Mouse (Mus musculus) intestine, postnatal 0 days (tissue): ENCODE data around the gene Rrh. TPM values are rescaled to one million over a fixed set of nuclear protein-coding genes. Genes with fewer than 3 reads are reported as not detected.

Source experiments
- ATAC-seq: fragments of 200-750 bp; cut with Nextera tagmentation; 2 replicates; pipeline ENCODE4 v1.8.0; 2017; ENCODE audit warnings: mild to moderate bottlenecking, moderate TSS enrichment, moderate library complexity
- H3K27ac ChIP-seq: fragments of 300-500 bp; sonication (generic); 2 replicates; pipeline ENCODE4 v1.5.1; 2014; ENCODE audit warnings: mild to moderate bottlenecking, low read depth, low read length, moderate library complexity
- H3K27me3 ChIP-seq: fragments of 300-500 bp; sonication (generic); replicated peaks from 2 replicates; pipeline ENCODE4 v1.6.1; 2014; ENCODE audit warnings: low read length, mixed read lengths; ENCODE audit not compliant: control insufficient read depth, insufficient read depth
- H3K36me3 ChIP-seq: fragments of 300-500 bp; sonication (generic); 2 replicates; pipeline ENCODE4 v1.6.1; 2014; ENCODE audit warnings: mild to moderate bottlenecking, moderate library complexity; ENCODE audit not compliant: control insufficient read depth, insufficient read depth
- H3K4me1 ChIP-seq: fragments of 300-500 bp; sonication (generic); replicated peaks from 2 replicates; pipeline ENCODE4 v1.6.1; 2014; ENCODE audit warnings: antibody characterized with exemption, low read length, mixed read lengths; ENCODE audit not compliant: control insufficient read depth, insufficient read depth
- H3K4me2 ChIP-seq: fragments of 300-500 bp; sonication (generic); replicated peaks from 2 replicates; pipeline ENCODE4 v1.6.1; 2014; ENCODE audit warnings: low read depth, mild to moderate bottlenecking, moderate library complexity
- H3K4me3 ChIP-seq: fragments of 300-500 bp; sonication (generic); 2 replicates; pipeline ENCODE4 v1.5.1; 2014; ENCODE audit warnings: low read depth, low read length
- H3K9ac ChIP-seq: fragments of 300-500 bp; sonication (generic); 2 replicates; pipeline ENCODE4 v1.6.1; 2014; ENCODE audit warnings: mild to moderate bottlenecking, low read depth, low read length
- H3K9me3 ChIP-seq: fragments of 300-500 bp; sonication (generic); 2 replicates; pipeline ENCODE4 v1.6.1; 2016; ENCODE audit warnings: mixed run types; ENCODE audit not compliant: control insufficient read depth
- CTCF ChIP-seq: sonication (generic); IDR thresholded peaks from 2 replicates; pipeline ENCODE4 v1.5.1; 2016; ENCODE audit warnings: low read depth, mild to moderate bottlenecking, control low read depth, antibody characterized with exemption, moderate library complexity
- WGBS: fragments of 180-500 bp; shearing (Covaris S2); extraction: QIAGEN DNeasy Blood & Tissue Kit; methylation state at CpG from one replicate; pipeline ENCODE4 v1.1.7; 2014; 5-methylcytosine and 5-hydroxymethylcytosine counted together
- polyA plus RNA-seq: library from polyadenylated mRNA; unstranded; fragments of >200 nt; fragmentation: Nextera tagmentation; extraction: Ambion mirVana; gene quantifications from 2 replicates; pipeline ENCODE4 v1.2.1, GENCODE M21; 2015

The Rrh gene
- polyA plus RNA-seq, 1 experiment from 2014 or later = 0.12 TPM

DNA sequence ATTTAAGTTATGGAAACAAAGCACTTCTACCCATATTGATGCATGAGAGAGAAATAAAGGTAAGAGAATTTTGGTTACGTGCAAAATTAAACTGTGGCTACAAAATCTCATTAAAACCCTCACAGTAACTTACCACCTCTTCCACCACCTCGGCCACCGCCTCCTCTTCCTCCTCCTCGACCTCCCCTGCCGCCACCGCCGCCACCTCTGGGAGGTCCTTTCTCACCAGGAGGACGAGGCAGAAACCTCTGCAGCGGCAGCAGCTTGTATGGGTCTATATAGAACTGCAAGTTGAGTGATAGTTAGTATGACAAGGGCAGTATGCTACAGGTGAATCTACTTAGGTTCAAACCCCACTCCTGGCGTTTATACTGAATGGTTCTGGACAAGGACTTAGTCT lies 4.3 kb upstream of the Rrh start:
- Histone ChIP-seq H3K4me3 (no peak overlapping the region), H3K27me3 (no peaks in the 10 kb centered on the region), H3K4me1 (no peaks in the 10 kb centered on the region), H3K4me2 (no peak overlapping the region), H3K36me3 (peaks cover 20% of the 10 kb centered on the region), H3K9me3 (no peaks in the 10 kb centered on the region), H3K9ac (no peak overlapping the region), H3K27ac (no peak overlapping the region)
- 86% methylated on average over 10 of the region's 10 CpGs for WGBS
- TF ChIP-seq CTCF = no peak
- no peak for ATAC-seq

DNA sequence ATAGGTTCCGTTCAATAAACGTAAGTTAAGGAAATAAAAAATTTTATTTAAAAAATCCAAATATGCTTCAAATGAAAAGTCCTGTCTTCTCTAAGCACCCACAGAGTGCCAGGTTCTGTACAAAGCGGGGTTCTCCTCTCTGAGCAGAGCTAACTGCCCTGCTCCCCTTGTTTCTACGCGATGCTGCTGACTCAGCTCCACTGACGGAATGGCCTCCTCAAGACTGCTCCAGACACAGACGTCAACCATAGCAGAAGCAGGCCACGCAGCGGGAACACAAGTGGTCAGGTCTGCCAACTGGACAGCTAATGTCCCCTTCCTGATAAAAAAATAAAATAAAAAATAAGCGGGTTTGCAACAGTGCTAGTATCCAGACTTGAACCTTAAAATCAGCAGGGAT lies 2.5 kb upstream of the Rrh start:
- no peak overlapping the region for H3K9ac ChIP-seq
- no peak for ATAC-seq
- no peak overlapping the region for H3K27ac ChIP-seq
- no peak for TF ChIP-seq CTCF
- no peak overlapping the region for H3K4me2 ChIP-seq
- no peak overlapping the region for H3K4me3 ChIP-seq
- H3K27me3 ChIP-seq = no peaks in the 10 kb centered on the region
- H3K9me3 ChIP-seq = no peaks in the 10 kb centered on the region
- H3K36me3 ChIP-seq = peaks cover 20% of the 10 kb centered on the region
- whole genome bisulfite sequencing = 92% methylated on average over 10 of the region's 10 CpGs
- no peaks in the 10 kb centered on the region for H3K4me1 ChIP-seq

DNA sequence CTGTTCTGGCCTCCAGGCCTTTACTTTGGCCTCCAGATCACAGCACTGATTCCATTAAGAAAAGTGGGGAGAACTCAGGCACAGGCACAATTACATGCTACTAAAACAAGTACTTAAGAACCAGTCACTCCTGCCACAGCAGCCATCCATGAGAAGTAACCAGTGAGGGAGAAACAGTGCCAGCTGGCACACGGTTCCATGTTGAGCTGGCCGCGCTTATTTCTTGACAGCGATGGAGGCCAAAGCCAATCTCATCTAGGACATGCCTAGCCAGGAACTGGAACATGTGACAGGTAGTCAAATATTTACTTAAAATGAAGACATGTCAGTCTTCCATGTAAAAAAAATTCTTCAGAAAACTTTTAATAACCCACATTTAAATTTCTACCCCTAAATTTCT lies 1.8 kb upstream of the Rrh start:
- 89% methylated on average over 4 of the region's 4 CpGs for WGBS
- Histone ChIP-seq H3K9ac (no peak overlapping the region), H3K27ac (peak overlapping the region; percentile 28; the same call in 1 of the 2 replicates), H3K27me3 (no peaks in the 10 kb centered on the region), H3K4me1 (no peaks in the 10 kb centered on the region), H3K36me3 (peaks cover 20% of the 10 kb centered on the region), H3K9me3 (no peaks in the 10 kb centered on the region), H3K4me2 (no peak overlapping the region), H3K4me3 (no peak overlapping the region)
- no peak for ATAC-seq
- TF ChIP-seq CTCF = no peak

DNA sequence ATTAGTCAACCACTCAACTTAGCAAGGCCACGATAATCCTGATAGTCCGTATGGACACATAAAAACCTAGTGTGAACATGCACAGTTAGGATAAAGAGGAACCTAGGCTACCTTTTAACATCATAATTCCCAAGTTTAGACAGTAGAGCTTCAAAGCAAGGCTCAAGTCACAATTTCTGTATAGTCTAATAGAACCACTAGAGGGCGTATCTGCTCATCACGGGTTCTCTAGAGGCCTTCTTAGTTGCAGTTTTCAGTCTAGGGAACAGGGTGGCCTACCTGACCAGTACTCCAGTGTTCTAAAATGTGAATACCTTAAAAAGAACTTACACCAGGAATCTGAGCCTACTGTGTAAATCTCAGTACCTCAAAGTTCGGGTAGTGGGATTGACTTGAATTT lies 906 bp upstream of the Rrh start:
- Histone ChIP-seq H3K4me3 (no peak overlapping the region), H3K9me3 (no peaks in the 10 kb centered on the region), H3K9ac (no peak overlapping the region), H3K4me2 (no peak overlapping the region), H3K27ac (no peak overlapping the region), H3K36me3 (peaks cover 20% of the 10 kb centered on the region), H3K4me1 (no peaks in the 10 kb centered on the region), H3K27me3 (no peaks in the 10 kb centered on the region)
- WGBS = 50% methylated on average over 5 of the region's 5 CpGs
- TF ChIP-seq CTCF = peak; percentile 75
- ATAC-seq = peak; percentile 41; the same call in 1 of the 2 replicates

DNA sequence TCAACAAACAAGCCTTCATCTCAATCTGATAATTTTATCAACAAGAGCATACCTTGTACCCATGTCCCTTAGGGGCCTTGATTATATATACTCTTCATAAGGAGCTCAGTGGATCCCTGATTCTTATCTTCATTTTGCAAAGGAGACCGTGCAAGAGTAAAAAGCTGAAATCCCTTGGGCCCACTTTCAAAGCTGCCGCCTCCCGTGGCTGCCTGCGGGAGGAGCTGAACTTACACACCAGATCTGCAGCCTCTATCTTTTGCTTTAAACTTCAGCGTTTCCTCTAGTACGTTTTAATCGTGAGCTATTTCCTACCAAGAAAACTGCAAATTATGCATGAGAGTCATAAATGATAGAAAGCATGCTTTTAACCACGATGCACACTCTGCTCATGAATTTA lies 651 bp downstream of the Rrh start:
- Histone ChIP-seq H3K27ac (no peak overlapping the region), H3K9ac (no peak overlapping the region), H3K4me1 (no peaks in the 10 kb centered on the region), H3K36me3 (peaks cover 20% of the 10 kb centered on the region), H3K27me3 (no peaks in the 10 kb centered on the region), H3K4me2 (no peak overlapping the region), H3K9me3 (no peaks in the 10 kb centered on the region), H3K4me3 (no peak overlapping the region)
- no peak for ATAC-seq
- TF ChIP-seq CTCF = no peak
- WGBS = 73% methylated on average over 8 of the region's 8 CpGs

DNA sequence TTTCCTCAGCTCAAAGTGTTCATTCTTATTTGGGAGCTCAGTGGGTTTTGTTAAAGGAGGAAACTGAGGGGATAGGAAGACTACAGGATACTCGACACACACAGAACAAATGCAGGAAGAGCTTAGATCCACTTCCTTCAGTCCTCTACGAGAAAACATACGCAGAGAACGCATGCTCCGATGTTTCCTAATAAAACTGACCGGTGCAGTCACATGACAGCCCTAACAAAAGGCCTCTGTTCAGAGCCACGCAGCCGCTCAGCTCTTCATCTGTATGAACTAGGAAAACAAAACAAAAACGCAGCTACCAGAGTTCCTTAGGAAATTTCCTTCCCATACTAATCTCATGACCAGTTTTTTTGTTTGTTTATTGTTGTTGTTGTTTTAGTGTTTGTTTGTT lies 1.5 kb downstream of the Rrh start:
- no peak for ATAC-seq
- WGBS = 56% methylated on average over 9 of the region's 9 CpGs

DNA sequence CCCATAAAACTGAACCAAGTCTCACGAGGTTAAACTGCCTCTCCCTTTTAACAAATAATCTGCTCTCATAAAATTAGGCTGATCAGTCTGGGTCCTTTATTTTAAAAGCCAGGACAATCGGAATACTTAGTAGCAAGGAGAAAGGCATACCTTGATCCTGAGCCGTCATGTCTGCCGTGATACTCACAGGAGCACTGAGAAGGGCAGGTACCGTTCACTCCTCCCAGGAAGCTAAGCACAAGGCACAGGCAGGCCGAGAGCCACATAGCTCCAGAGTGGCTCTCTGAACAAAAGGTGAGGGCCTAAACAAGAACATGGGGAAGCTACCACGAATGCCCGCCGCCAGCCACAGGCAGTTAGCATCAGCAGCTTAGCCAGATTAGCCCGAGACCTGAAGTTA lies 18.6 kb downstream of the Rrh start, which contains the start of gene Lrit3:
Gene Lrit3, minus strand, starts transcription at position 266 of the 400 bp plus-strand sequence.
- Histone ChIP-seq H3K4me1 (no peaks in the 10 kb centered on the region), H3K27me3 (no peaks in the 10 kb centered on the region), H3K4me2 (peak within 1 kb of the TSS; percentile 58), H3K9ac (no peak within 1 kb of the TSS), H3K36me3 (no peaks in the 10 kb centered on the region), H3K4me3 (peak within 1 kb of the TSS; percentile 23), H3K9me3 (no peaks in the 10 kb centered on the region), H3K27ac (no peak within 1 kb of the TSS)
- no peak for TF ChIP-seq CTCF
- WGBS = 54% methylated on average over 10 of the region's 10 CpGs
- 0 out of 2 replicates have a peak, but pooled peaks have one; percentile 45 for ATAC-seq

More for the DNA sequence above, 1.5 kb downstream of the Rrh start:
- no peak for TF ChIP-seq CTCF
- Histone ChIP-seq H3K27me3 (no peaks in the 10 kb centered on the region), H3K36me3 (peaks cover 15% of the 10 kb centered on the region), H3K4me1 (no peaks in the 10 kb centered on the region), H3K9me3 (no peaks in the 10 kb centered on the region), H3K4me3 (no peak overlapping the region), H3K9ac (no peak overlapping the region), H3K4me2 (no peak overlapping the region), H3K27ac (no peak overlapping the region)
